Mouse (Mus musculus) right cerebral cortex, postnatal 4 days (tissue): ENCODE measurements at regions not wholly inside any gene's neighbourhood (a gene's known extent, or its start where the extent isn't known, plus 50 kb on each side); places are given as distances from the start of the nearest gene placed in this dataset.

Experiments used
- DNase-seq: peaks from one replicate; pipeline ENCODE4 v3.0.0-alpha.2; 2022

- no peak for DNase-seq
These were observed 415.9 kb upstream of the Rarb start for GRCm38 (mm10) chr14:17234898-17235297.

DNA sequence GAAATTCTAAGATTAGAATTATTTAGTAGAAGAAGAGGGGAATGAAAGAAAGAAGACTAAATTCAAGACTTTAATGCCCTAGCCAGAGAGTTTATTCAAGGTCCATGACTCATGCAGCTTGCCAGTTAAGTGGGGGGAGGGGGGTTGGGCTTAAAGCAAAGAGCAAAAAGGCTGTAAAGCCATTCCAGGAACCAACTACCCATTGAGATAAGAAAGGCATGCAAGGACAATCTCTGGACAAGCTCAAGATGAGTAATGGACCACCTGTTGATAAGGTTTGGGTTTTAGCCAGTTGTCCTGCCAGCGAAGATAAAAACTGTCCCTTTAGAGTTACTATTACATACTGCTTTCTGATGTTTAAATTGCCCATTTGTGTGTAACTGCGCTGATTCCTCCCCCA, 392.5 kb upstream of the Rarb start:
- no peak for DNase-seq

GRCm38 (mm10) chr14:17205691-17206090, 386.7 kb upstream of the Rarb start:
- no peak for DNase-seq

DNA sequence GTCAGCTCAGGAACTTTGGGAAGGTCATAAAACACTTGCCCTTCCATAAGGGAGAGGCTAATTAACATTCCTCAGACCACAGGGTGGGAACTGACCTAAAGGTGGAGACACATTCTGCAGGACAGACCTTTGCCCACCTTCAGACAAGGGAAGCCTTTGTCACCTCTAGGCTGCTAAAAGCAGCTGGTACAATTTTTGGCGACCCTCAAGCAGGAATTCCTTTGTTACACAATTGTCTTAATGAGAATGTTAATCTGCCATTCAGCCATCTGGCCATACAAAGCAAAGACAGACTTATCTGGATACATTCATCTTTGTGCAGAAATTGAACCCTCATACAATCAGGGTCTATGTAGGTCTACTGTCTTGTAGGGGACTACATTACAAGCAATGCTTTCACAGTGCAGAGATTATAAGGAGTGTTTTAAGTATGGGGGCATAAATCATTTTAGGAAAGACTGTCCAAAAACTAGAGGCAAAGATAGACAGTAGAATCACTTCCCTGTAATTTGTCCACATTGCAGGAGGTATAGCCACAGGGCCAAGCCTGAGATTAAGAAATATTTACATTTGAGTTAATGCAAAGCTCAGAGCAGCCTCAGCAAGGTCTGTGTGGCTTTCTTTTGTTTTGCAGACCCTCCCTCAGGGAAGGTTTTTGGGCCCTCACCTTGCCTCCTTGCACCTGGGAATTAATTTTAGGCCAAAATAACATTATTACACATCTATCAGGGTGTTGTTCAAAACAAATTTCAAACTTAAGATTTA, 384.5 kb upstream of the Rarb start:
- no peak for DNase-seq

- no peak for DNase-seq
These were observed 374.0 kb upstream of the Rarb start for GRCm38 (mm10) chr14:17192953-17193352.

- no peak for DNase-seq
These were observed 354.3 kb upstream of the Rarb start for GRCm38 (mm10) chr14:17173218-17173617.

DNA sequence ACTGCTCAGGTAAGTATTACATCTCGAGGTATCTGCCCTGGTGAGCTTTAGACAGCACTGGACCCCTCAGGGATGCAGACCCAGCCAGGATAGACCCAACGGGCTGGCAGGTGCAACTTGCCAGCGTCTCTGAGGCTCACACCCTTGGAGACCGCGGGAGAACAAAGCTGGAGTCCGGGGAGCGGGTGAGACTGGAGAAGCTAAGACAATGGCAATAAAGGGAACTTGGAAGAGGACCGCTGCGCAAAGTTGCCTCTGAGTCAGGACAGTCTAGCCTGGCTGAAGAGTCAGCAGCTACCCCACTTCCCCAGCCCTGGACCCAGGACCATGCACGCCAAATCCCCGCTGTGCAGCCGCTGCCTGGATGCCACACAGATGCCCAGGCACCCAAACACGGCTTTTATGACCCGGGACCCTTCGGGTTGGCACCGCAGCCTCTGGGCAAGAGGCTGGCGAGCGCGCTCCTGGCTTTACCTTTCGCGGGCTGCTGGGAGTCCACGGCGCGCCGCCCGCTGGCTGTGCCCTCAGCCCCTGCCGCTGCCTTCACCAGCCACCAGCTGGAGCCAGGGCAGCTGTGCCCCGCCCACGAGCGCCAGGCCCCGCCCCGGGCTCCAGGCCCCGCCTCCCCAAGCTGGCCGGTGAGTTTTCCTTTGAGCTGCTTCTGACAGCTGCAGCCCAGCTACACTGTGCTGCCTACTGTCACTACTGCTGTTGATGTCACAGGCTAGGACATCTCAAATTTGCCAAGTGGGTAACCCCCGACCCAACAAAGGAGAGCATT, 353.6 kb upstream of the Rarb start:
- DNase-seq: peak; percentile 32

DNA sequence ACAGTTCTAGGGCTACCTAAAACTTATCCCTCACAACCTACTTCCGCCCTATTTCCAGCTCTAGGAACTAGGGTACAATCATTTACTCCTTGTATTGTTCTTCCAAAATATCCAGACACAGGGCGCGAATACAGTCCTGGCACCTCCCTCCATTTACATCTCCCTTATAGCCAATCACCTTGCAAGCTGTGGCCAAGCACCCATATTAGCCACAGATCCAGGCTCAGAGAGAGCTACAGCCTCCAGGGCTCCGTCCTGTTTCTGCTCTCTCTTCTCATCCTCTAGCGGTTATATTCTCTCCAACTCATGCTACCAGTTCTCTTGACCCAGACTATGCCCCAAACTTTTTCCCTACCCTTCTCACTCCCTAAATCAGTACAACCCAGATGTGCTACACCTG, 352.9 kb upstream of the Rarb start:
- no peak for DNase-seq

GRCm38 (mm10) chr14:17158324-17158723, 339.4 kb upstream of the Rarb start:
- DNase-seq: no peak

GRCm38 (mm10) chr14:17156402-17156954, 337.5 kb upstream of the Rarb start:
- no peak for DNase-seq

- no peak for DNase-seq
These were observed 301.7 kb upstream of the Rarb start for GRCm38 (mm10) chr14:17120679-17121078.

DNA sequence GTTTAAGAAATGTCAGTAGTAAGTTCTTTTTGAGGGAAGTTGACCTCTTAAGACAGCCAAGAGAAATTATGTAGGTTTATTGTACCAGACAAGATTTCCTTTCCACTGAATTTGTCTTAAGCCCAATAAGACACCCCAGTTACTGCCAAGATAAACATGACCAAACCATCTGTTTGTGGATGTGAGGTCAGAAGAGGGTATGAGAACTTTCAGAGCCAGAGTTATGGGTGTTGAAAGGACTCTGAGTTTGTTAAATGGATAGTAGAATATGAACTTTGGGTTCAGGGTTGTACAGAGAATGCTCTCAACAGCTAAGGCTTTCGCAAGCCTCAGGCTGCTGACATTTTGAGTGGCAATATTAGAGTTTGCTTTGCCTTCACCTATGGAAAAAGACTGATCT, 287.7 kb upstream of the Rarb start:
- no peak for DNase-seq

DNA sequence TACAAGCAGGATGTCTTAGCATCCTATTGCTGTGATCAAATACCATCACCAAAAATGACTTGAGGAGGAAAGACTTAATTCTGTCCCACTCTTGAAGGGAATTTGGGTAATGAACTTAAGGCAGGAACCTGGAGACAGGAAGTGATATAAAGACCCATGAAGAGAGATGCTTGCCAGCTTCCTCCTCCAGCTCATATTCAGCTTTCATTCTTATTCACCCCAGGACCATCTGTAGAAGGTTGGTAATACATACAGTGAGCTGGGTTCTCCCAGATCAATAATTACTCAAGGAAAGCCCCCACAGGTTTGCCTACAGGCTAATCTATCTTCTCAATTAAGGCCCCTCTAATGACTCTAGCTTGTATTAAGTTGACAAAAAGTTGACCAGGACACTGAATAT, 283.5 kb upstream of the Rarb start:
- no peak for DNase-seq

DNA sequence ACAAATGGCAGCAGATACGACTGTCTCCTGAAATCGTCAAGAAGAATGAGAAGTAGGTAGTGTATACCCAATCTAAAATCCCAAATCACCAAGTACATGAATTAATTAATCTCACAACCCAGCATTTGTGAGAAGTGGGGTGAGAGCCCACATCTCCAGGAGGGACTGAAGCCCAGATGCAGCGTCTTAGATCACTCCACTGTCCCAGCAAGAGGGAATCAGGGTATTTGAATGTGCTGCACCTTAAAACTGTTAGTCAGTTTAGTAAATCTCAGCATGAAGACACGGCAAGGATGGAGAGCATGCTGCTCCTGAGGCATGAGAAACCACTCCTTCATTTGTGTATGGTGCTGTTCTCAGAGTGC, 271.6 kb upstream of the Rarb start:
- no peak for DNase-seq

DNA sequence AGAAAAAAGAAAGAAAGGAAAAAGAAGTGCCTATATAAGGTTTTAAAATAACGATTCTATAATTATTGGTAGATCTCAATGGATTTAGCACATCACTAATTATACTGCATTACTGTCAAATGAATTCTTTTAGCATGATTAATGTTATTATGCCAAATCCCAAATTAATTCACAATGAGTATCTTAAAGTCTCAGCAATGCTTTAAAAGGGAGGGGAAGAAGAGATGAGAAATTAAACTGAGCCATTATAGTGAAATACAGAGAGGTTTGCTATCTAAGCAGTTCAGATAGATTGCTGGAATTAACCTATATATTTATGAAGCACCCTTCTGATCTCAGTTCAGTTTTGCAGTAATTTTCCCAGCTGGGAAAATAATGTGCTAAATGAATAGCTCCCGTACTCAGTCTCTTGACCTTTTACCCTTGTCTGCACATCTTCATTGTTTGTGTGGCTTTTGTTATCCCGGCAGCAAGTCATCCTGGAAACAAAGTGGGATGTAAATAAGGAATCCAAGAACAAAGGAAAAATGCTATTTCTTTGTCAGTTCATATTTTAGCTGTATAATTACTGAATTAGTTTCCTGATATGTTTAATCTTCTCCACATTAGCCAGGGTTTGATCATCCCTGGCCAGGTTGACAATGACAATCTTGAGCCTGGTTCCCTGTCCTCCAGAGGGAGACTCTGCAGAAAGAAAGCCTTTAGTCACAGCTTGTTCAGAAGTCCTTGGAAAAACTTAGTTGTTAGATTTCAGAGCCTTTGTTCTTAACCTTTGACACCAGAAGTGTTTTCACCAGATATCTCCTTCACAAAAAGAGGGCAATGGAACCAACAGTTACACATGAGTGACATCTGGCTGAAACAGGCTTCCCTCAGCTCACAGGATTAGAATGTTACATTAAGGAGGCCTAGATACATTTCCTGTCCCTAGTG, 270.9 kb upstream of the Rarb start:
- DNase-seq: no peak

DNA sequence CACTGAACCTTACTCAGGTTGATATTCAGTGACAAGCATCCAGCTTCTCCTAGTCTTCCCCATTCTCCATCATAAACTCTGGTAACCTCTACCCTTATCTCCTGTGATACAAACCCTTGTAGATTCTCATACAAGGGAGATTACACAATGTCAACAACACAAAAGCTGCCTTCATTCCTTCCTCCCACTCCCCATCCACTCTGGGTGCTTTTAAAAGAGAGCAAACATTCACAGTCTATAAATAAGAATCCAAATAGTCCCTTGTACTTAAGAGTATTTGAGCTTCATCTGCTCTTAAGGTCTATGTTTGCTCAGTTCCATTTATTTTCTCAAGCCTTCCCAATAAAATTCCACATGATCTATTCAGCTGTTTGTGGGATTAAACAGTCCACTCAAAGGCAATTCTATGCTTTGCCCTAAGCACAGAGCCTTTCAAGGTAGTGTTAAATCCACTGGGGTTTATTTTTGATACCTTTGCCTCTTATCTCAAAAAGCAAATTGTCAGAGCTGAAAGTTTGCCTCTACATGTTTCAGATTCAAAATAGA, 270.2 kb upstream of the Rarb start:
- DNase-seq: no peak

- DNase-seq: no peak
These were observed 268.9 kb upstream of the Rarb start for GRCm38 (mm10) chr14:17087828-17088227.

DNA sequence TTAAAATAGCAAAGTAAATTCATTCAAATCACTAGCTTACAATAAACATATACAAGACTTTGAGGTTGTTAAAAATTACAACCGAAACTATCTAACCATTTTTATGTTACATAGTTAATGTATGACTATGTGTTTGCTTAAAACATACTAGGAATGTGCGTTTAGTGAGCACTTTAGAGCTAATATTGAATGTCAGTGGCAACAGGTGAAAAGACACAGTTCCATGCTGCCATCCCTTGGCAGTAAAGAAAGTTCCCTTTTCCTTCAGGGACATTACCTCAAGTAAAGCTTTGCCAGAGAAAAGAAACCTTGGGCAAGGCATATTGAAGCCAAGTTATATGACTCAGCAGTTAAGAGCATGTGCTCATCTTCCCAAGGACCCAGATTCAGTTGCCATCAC, 265.0 kb upstream of the Rarb start:
- no peak for DNase-seq

DNA sequence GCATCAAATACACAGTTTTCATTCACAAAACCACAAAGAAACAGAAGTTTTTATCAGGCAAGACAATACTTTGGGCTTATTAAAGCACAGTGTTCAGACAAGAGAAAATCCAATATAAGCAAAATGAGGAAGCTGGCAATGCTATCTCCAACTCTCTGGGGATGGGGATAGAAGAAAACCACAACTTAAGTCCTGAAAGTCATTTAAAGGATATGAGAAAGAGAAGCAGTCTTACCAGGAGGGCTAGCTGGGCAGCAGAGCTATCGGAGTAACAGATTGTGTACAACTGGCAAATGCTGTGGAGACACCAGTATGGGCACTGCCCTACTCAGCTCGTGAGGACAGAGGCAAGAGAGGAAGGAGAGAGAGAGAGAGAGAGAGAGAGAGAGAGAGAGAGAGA, 262.9 kb upstream of the Rarb start:
- DNase-seq: no peak

- DNase-seq: no peak
These were observed 260.6 kb upstream of the Rarb start for GRCm38 (mm10) chr14:17079513-17079912.

- DNase-seq: no peak
These were observed 242.4 kb upstream of the Rarb start for GRCm38 (mm10) chr14:17061358-17061757.

DNA sequence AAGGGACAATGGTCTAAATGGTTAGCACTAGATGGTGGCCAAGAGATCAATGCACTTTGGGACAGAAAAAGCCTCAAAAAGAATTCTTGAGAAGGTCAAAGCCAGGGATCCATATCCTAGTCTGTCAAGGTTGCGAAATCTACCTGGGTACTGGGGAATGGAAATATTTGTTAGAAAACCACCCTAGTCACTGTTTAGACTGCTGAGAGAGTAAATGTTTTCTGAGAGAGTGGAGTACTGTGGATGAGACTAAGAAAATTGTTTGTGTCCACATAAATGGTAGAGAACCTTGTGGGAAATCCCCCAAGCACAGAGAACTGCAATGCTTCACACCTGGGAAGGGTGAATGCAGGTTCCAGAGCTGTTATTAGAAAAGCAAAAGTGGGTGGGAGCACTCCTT, 239.5 kb upstream of the Rarb start:
- no peak for DNase-seq

DNA sequence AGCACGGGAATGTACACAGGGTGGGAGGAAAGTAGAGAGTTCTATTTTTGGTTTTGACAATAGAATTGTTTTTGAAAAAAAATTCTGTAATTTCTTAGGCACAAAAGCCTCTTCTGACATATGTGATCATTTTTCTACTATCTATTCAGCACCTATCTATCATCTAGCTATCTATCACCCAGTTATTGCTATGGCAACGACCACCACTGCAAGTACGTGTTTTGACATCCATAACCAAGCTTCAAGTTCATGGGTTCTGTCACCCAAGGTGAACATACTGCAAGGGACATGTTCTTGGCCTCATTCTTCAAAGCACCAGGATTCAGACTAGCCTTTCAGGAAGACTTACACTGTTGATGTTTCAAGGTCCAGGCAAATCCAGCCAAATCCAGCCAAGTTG, 238.4 kb upstream of the Rarb start:
- DNase-seq: no peak
